Comparison of ENCODE assay signal across 17 mouse cellular contexts in the genomic region with DNA sequence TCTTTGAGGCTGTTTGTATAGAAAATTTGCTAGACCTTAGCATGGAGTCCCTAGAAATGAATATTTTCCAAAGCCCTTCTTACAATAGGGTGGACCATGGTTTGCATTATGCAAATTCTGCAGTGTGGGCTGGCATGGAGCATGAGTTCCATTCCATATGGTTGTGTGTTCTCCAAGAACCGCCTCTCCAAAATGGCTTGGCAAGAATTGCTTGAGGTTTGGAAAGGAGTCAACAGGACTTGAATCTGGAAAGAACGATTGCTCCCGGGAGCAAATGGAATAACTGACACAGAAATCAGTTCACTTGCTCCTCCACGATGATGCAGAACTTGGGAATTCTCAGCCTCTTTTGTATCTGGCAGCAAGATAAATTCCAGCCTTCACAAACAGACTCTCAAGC.
DNase-seq lines count a peak whose midpoint lies in the region; ATAC-seq and TF ChIP-seq lines count a peak whose summit lies in the region.
"Had no signal": no experiment of that assay in that cellular context is flagged by ENCODE, and none has a peak within 500 bp of the region (broad histone marks: within the 10 kb centered on the region; RNA-seq: fewer than 3 reads in every experiment).

No protein-coding gene starts in this region.

- H3K9me3 ChIP-seq in embryonic facial prominence, embryonic 15.5 days (replicated peaks) = no peaks in the 10 kb centered on the region
- no peaks in the 10 kb centered on the region for H3K9me3 ChIP-seq in liver, postnatal 0 days (ENCODE audit: low read length)

- H3K4me1 ChIP-seq in embryonic facial prominence, embryonic 15.5 days = no peaks in the 10 kb centered on the region
- H3K4me1 ChIP-seq in liver, postnatal 0 days (ENCODE audit: insufficient read depth) = no peaks in the 10 kb centered on the region

- H3K27ac ChIP-seq in embryonic facial prominence, embryonic 15.5 days (replicated peaks) = no peak overlapping the region; the same call in 1 of the 2 replicates
- H3K27ac ChIP-seq in liver, postnatal 0 days (ENCODE audit: low read depth) = no peak overlapping the region
- H3K27ac ChIP-seq: heart, adult 2 months; hindbrain, embryonic 14.5 days had no signal

- DNase-seq in layer of hippocampus, adult 11-12 months (ENCODE audit: low spot score) = peak; percentile 50
- no peak for DNase-seq in layer of hippocampus, postnatal 10 days (ENCODE audit: low spot score in 2 of 2)
- DNase-seq in Muller cell, postnatal 12 days (ENCODE audit: inconsistent ontology term) = peak; percentile 76
- peak; percentile 7 to 49 for DNase-seq in left cerebral cortex, adult 8-10 months (ENCODE audit: low spot score in 2 of 2)
- no peak for DNase-seq in liver, postnatal 0 days
- DNase-seq in urinary bladder, postnatal 10 days (ENCODE audit: low spot score) = no peak
- DNase-seq in liver = no peak
- DNase-seq: cerebellum, postnatal 25 days; heart, adult 2 months; kidney, adult 18-20 months; kidney, postnatal 4 days had no signal

- no peaks in the 10 kb centered on the region for H3K27me3 ChIP-seq in embryonic facial prominence, embryonic 15.5 days
- H3K27me3 ChIP-seq in liver, postnatal 0 days (ENCODE audit: insufficient read depth, low read length) = no peaks in the 10 kb centered on the region
- H3K27me3 ChIP-seq: CH12.LX, Patski had no signal

- TF ChIP-seq CTCF in liver, postnatal 0 days (IDR thresholded peaks at IDR 0.05; ENCODE audit: low read depth) = no peak

- no peak overlapping the region for H3K4me2 ChIP-seq in embryonic facial prominence, embryonic 15.5 days (replicated peaks)
- H3K4me2 ChIP-seq in liver, postnatal 0 days (ENCODE audit: low read depth, low read length) = no peak overlapping the region
- H3K4me2 ChIP-seq: hindbrain, embryonic 14.5 days; liver, embryonic 11.5 days had no signal

- no peak overlapping the region for H3K9ac ChIP-seq in embryonic facial prominence, embryonic 15.5 days
- no peak overlapping the region for H3K9ac ChIP-seq in liver, postnatal 0 days (replicated peaks)
- H3K9ac ChIP-seq: hindbrain, embryonic 14.5 days had no signal

- WGBS in embryonic facial prominence, embryonic 15.5 days = 36% methylated on average over 4 of the region's 4 CpGs
- 75% methylated on average over 4 of the region's 4 CpGs for WGBS in liver, postnatal 0 days (ENCODE audit: insufficient replicate concordance)

- 0 out of 2 replicates have a peak, but pooled peaks have one; percentile 39 for ATAC-seq in embryonic facial prominence, embryonic 15.5 days (ENCODE audit: insufficient number of reproducible peaks, low FRiP score, low TSS enrichment, low read depth)
- no peak for ATAC-seq in liver, postnatal 0 days
- ATAC-seq: lung, postnatal 0 days; Patski had no signal

- TF ChIP-seq EP300 in liver, postnatal 0 days (IDR thresholded peaks at IDR 0.05; ENCODE audit: low read depth) = no peak

- no peaks in the 10 kb centered on the region for H3K36me3 ChIP-seq in embryonic facial prominence, embryonic 15.5 days
- H3K36me3 ChIP-seq in liver, postnatal 0 days (replicated peaks; ENCODE audit: insufficient read depth, low read length) = no peaks in the 10 kb centered on the region

- no peak overlapping the region for H3K4me3 ChIP-seq in embryonic facial prominence, embryonic 15.5 days (replicated peaks)
- no peak overlapping the region for H3K4me3 ChIP-seq in liver, postnatal 0 days (ENCODE audit: low read depth, low read length)
- H3K4me3 ChIP-seq: heart, adult 2 months had no signal

Comparison
In these comparisons a context has a peak if more than half of its experiments do, and no peak if none do; other contexts are left out.
1. DNase-seq: peak in layer of hippocampus, adult 11-12 months (single experiment), Muller cell, postnatal 12 days (single experiment) and left cerebral cortex, adult 8-10 months (2 of 2); none in layer of hippocampus, postnatal 10 days (0 of 2), liver, postnatal 0 days (single experiment), urinary bladder, postnatal 10 days (single experiment) and liver (single experiment).